Mouse (Mus musculus): ENCODE data around the gene Rnase2b. TPM values are rescaled to one million over a fixed set of nuclear protein-coding genes. Genes with fewer than 3 reads are reported as not detected.
A peak's percentile ranks its signal among the peaks of the same experiment; 100 is the strongest.
"Not testable (repeated sequence)": the region's sequence is repeated elsewhere in the genome, so short reads cannot be mapped to it uniquely, and the experiment has no call there.

The Rnase2b gene
- polyA plus RNA-seq, 1 experiment from 2014 or later = not detected

DNA sequence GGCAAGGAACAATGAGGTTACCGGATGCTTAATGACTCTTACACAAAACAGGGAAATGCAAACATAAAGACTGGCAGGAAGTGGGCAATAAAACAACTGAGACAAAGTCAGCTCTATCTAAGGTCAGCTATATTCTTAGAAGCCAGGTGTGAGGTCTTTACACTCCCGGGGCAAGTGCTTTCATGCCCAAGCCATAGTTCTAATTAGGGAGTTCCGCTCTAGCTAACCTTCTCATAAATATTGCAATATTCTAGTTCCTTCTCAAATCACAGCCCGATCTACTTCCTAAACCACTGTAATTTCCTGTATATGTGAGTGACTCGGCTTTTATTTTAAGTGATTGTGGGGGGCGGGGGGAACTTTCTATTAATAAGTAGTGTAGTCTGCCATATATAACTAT, 1.3 kb downstream of the Rnase2b start:
- H3K9me3 ChIP-seq; H3K4me1 ChIP-seq (replicated peaks); DNase-seq (ENCODE audit: low spot score); H3K4me3 ChIP-seq; H3K36me3 ChIP-seq; H3K27me3 ChIP-seq (ENCODE audit: insufficient read depth, poor library complexity, severe bottlenecking); H3K27ac ChIP-seq: not testable (repeated sequence)
- 94% methylated on average over 6 of the region's 6 CpGs for WGBS

DNA sequence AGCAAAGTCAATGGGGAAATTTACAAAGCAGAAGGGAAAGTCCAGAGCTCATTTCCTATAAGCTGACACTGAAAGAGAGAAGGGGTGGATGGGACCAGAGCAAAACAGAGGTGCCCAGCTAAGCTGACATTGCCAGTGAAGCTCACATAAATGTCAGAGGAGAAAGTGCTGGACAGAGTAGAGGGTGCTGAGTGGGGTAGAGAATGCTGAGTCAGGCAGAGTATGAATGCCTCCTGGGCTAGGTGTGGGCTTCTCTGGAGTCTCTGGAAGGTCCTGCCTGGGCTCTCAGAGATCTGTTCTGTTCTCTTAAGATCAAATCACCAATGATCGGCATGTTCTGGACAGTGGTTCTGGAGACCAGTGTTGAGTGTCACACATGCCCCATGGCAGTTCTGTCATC, 3.4 kb downstream of the Rnase2b start:
- H3K4me1 ChIP-seq (replicated peaks) = no peaks in the 10 kb centered on the region
- WGBS = 86% methylated on average over 1 of the region's 1 CpGs

DNA sequence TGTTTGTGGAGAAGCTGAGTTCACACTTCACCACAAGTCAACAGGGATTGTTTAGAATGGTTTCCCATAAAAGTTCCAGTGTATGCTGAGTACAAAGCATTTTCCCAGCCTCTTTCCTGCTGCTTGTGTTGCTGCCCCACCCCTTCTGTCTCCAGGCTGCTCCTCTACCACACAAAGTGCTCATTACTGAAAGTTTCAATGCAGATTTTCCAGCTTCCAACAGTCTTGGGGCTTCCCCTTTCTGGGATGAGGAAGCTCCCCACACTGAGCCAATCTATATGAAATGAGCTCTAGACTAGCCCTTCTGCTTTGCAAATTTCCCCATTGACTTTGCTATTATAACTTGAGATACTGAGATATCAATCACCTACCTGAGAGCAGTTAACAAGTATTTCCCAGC, 4.0 kb downstream of the Rnase2b start:
- Histone ChIP-seq H3K27ac (no peak overlapping the region), H3K4me3 (no peak overlapping the region), H3K27me3 (ENCODE audit: insufficient read depth, poor library complexity, severe bottlenecking) (no peaks in the 10 kb centered on the region), H3K4me1 (replicated peaks) (no peaks in the 10 kb centered on the region), H3K36me3 (no peaks in the 10 kb centered on the region), H3K9me3 (no peaks in the 10 kb centered on the region)
- DNase-seq (ENCODE audit: low spot score) = no peak

More for the DNA sequence above, 3.4 kb downstream of the Rnase2b start:
- H3K27ac ChIP-seq = no peak overlapping the region
- H3K27me3 ChIP-seq (ENCODE audit: insufficient read depth, poor library complexity, severe bottlenecking) = no peaks in the 10 kb centered on the region
- no peak overlapping the region for H3K4me3 ChIP-seq
- H3K36me3 ChIP-seq = no peaks in the 10 kb centered on the region
- DNase-seq (ENCODE audit: low spot score) = no peak
- H3K9me3 ChIP-seq = no peaks in the 10 kb centered on the region

DNA sequence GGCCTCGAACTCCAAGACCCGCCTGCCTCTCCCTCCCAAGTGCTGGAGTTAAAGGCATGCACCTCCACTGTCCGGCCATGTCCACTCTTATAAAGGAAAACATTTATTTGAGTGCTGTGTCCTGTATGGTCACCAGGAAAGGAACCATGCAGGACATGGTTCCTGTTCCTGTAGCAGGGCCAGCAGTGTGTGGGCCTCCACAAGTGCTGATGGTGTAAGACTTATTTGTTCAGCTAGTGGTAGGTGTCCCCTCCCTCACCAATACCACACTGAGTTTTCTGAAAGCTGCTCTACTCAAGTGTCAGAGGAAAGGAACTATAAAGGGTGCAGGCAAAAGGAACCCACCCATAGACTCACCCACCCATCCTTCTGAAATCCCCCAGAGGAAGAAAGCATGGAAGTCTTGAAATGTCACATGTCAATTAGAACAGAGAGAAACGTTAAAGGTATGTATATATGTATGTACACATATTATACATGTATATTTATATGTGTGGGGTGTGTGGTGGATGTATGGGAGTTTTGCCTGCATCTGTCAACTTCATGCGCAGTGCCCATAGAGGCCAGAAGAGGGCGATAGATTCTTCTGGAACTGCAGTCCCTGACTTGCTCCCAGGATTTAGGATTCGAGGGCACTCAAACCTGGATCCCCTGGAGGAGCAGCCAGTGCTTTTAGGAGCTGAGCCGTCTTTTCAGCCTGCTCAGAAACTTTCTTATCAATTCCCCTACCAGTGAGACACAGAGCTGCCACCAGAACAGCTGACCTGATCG, 10.2 kb downstream of the Rnase2b start:
- not testable (repeated sequence) for H3K36me3 ChIP-seq; H3K27me3 ChIP-seq (ENCODE audit: insufficient read depth, poor library complexity, severe bottlenecking); H3K4me3 ChIP-seq; H3K9me3 ChIP-seq; H3K4me1 ChIP-seq (replicated peaks); H3K27ac ChIP-seq
- 41% methylated on average over 9 of the region's 9 CpGs for WGBS
- peak; percentile 67 for DNase-seq (ENCODE audit: low spot score)

DNA sequence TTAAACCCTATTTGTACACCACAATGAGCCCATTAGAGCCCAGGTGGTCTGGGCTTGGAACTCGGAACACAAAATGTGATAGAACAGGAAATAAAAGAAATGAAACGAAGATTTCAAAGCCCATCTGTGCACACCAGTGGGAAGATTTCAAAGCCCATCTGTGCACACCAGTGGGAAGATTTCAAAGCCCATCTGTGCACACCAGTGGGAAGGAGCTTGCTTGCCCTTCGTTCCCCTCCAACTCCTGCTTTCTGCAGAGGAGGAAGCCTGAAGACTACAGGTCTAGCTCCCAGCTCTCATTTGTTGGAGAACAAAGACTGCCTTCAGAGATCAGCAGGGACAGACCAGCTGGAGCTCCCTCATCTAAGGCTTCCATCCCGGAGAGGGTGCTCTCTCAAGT, 10.9 kb downstream of the Rnase2b start:
- not testable (repeated sequence) for H3K9me3 ChIP-seq; DNase-seq (ENCODE audit: low spot score); H3K27ac ChIP-seq; H3K36me3 ChIP-seq; H3K4me1 ChIP-seq (replicated peaks); H3K27me3 ChIP-seq (ENCODE audit: insufficient read depth, poor library complexity, severe bottlenecking); H3K4me3 ChIP-seq
- WGBS = 56% methylated on average over 4 of the region's 4 CpGs

DNA sequence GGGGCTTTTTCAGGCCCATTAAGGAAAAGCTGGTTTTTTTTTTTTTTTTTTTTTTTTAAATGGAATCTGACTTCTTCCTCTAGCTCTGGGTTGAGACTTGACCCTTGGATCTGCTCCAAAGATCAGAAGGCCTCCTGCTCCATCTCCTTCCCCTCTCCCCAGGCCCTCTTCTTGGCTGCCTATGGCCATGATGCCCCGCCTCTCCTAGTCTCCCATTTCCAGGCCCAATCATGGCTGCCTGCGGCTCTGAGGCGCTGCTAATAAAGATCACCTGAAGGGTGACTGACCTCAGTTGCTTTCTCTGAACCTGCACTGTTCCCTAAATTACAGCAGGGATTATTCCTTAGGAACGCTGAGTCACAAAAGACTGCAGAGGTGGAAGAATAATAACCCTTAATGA, 11.8 kb downstream of the Rnase2b start:
- 81% methylated on average over 4 of the region's 4 CpGs for WGBS
- no peaks in the 10 kb centered on the region for H3K36me3 ChIP-seq
- H3K9me3 ChIP-seq = no peaks in the 10 kb centered on the region

DNA sequence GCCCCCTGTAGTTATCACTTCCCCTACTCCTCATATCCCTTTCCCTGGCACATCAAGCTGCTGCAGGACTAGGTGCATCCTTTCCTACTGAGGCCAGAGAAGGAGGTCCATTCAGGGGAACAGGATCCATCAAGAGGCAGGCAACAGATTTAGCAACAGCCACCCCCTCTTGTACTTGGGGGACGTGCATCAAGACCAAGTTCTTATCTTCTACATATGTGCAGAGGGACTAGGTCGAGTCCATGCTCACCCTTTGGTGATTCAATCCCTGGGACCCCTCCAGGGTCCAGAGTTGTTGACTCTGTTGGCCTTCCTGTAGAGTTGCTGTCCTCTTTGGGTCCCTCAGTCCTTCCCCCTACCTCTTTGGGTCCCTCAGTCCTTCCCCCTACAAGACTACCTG, 19.0 kb downstream of the Rnase2b start:
- not testable (repeated sequence) for H3K36me3 ChIP-seq; H3K4me1 ChIP-seq (replicated peaks); H3K27me3 ChIP-seq (ENCODE audit: insufficient read depth, poor library complexity, severe bottlenecking); DNase-seq (ENCODE audit: low spot score); H3K4me3 ChIP-seq; H3K27ac ChIP-seq; H3K9me3 ChIP-seq
- WGBS = 95% methylated on average over 2 of the region's 2 CpGs

More for the DNA sequence above, 11.8 kb downstream of the Rnase2b start:
- Histone ChIP-seq H3K27ac (no peak overlapping the region), H3K27me3 (ENCODE audit: insufficient read depth, poor library complexity, severe bottlenecking) (no peaks in the 10 kb centered on the region), H3K4me3 (no peak overlapping the region), H3K4me1 (replicated peaks) (no peaks in the 10 kb centered on the region)
- DNase-seq (ENCODE audit: low spot score) = no peak

DNA sequence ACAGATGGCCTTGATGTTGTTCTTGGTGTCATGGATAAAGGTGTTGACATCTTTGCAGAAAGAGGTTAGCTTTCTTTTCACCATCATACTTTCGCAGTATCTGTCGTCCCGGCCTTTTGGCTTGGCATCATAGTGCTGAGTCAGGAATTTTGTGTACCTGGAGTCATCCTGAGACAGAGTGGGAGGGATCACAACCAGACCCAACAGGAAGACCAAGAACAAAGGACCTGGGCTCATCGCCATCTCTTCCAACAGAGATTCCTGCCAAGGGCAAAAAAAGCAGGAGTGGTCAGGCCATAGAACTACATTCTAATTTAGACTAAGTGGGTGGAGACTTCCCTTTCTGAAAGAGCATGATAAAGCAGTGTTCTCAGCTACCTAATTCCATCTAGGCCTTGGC, 33.6 kb downstream of the Rnase2b start:
- H3K9me3 ChIP-seq = no peaks in the 10 kb centered on the region
- no peaks in the 10 kb centered on the region for H3K4me1 ChIP-seq (replicated peaks)
- no peak for DNase-seq (ENCODE audit: low spot score)
- H3K36me3 ChIP-seq = no peaks in the 10 kb centered on the region
- WGBS = 92% methylated on average over 4 of the region's 4 CpGs
- H3K27ac ChIP-seq = no peak overlapping the region
- H3K27me3 ChIP-seq (ENCODE audit: insufficient read depth, poor library complexity, severe bottlenecking) = no peaks in the 10 kb centered on the region
- H3K4me3 ChIP-seq = no peak overlapping the region

DNA sequence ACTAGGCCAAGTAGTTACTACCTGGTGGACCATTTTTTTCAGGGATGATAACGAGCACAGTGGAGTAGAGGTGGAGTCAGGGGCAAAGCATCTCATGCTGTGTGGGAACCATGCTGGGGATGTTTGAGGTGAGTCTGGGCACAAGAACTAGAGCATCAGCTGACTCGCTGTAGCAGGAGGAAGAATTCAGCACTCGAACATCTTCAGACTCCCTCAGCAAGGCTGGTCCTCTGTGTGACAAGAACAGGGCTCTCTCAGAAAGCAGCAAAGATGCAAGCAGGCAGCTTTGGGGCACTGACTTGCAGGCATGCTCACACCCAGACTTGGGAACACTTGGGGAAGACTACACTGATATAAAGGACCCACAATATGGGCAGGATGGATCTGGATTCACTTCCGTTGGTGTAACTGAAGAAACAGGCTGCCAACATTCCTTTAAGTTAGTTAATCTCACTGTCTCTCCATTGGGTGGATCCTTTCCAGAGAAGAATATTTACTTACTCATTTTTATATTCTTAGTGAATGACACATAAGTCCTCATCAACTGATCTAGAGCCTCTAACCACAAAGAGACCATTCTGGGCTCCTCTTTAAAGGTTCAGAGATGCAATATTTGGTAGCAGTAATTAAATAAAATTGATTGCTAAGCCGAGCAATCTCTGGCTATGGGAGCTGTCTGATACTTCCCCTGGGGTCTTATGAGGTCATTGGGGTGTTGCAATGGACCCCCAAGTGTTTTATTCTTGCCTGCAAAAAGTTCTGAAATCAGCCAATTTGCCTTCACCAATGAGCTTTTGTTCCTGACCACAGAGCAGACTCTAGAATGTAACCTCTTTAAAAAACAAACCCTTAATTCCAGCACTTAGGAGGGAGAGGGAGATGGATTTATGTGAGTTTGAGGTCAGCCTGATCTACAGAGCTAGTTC, 37.3 kb downstream of the Rnase2b start, which contains the start of gene Ang2:
Gene Ang2, minus strand, starts transcription at position 51 of the 926 bp plus-strand sequence.
- Histone ChIP-seq H3K27me3 (ENCODE audit: insufficient read depth, poor library complexity, severe bottlenecking) (no peaks in the 10 kb centered on the region), H3K9me3 (no peaks in the 10 kb centered on the region), H3K27ac (no peak within 1 kb of the TSS), H3K36me3 (no peaks in the 10 kb centered on the region), H3K4me1 (replicated peaks) (no peaks in the 10 kb centered on the region), H3K4me3 (no peak within 1 kb of the TSS)
- no peak for DNase-seq (ENCODE audit: low spot score)
- WGBS = 79% methylated on average over 5 of the region's 5 CpGs

DNA sequence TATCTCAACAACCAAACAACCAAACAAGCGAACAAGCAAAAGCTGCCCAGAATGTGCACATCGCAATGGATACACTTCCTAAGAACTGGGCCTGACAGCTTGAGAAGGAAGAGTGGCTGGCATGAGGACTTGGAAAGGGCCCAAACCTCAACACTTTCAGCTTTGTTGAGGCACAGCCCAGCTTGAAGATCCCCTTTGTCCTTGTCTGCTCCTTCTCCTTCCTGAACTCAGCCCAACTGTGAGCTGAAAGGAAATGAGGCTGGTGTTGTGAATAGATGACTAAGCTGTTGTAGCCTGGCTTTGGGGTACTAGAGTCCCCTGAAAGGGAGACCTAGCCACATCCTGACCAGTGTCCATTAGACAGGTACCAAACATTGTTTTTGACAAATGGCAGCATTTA, 38.0 kb downstream of the Rnase2b start:
- no peak overlapping the region for H3K27ac ChIP-seq
- H3K9me3 ChIP-seq = no peaks in the 10 kb centered on the region
- H3K27me3 ChIP-seq (ENCODE audit: insufficient read depth, poor library complexity, severe bottlenecking) = no peaks in the 10 kb centered on the region
- H3K4me3 ChIP-seq = no peak overlapping the region
- no peaks in the 10 kb centered on the region for H3K4me1 ChIP-seq (replicated peaks)
- no peak for DNase-seq (ENCODE audit: low spot score)
- WGBS = 95% methylated on average over 2 of the region's 2 CpGs
- H3K36me3 ChIP-seq = no peaks in the 10 kb centered on the region

DNA sequence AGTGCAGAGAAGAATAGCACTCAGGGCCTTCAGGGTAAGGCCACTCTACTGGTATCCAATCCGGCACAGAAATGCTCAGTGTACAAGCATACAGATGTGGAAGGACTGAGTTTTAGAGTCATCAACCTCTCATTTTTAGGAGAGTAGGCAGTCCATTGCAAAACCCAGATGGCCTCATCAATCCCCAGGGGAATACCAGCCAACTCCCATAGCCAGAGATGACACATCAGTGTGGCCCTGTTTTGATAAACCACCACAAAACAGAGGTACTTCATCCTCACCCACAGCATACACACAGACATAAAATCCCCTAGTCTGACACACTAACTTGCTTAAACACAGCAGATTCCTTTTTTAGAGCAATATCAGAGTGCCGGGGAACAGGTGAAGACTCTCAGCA, 38.4 kb downstream of the Rnase2b start:
- Histone ChIP-seq H3K36me3 (no peaks in the 10 kb centered on the region), H3K27me3 (ENCODE audit: insufficient read depth, poor library complexity, severe bottlenecking) (no peaks in the 10 kb centered on the region), H3K27ac (no peak overlapping the region)

DNA sequence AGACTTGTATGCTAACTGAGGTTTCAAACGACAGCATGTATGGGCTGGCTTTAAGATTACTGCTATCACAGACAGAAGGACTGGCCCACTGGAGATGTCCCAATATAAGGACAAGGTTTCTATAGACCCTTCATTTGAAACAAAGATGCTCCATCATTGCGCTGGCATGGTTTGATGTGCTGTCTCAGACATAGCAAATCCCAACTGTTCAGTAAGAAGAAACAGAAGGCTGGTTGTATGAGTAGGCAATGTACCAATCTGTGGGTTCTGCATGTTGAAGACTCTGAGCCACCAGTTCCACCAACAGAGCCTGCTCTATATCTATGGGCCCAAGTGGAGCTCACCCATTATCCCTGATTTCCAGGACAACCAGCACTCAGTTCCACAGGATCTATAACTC, 41.1 kb downstream of the Rnase2b start, which contains the start of gene Ear14:
Gene Ear14, plus strand, starts transcription at position 277 of the 400 bp plus-strand sequence.
- Histone ChIP-seq H3K4me3 (no peak within 1 kb of the TSS), H3K4me1 (replicated peaks) (no peaks in the 10 kb centered on the region), H3K9me3 (no peaks in the 10 kb centered on the region), H3K27me3 (ENCODE audit: insufficient read depth, poor library complexity, severe bottlenecking) (no peaks in the 10 kb centered on the region), H3K27ac (no peak within 1 kb of the TSS), H3K36me3 (no peaks in the 10 kb centered on the region)
- 89% methylated on average over 2 of the region's 2 CpGs for WGBS
- DNase-seq (ENCODE audit: low spot score) = no peak

More for the DNA sequence above, 38.4 kb downstream of the Rnase2b start:
- Histone ChIP-seq H3K4me3 (no peak overlapping the region), H3K4me1 (replicated peaks) (no peaks in the 10 kb centered on the region), H3K9me3 (no peaks in the 10 kb centered on the region)
- no peak for DNase-seq (ENCODE audit: low spot score)
- 96% methylated on average over 2 of the region's 2 CpGs for WGBS
